Mouse (Mus musculus) subcutaneous adipose tissue, adult 2 months (tissue): ENCODE measurements around the gene Fam217b. TPM values are rescaled to one million over a fixed set of nuclear protein-coding genes. Genes with fewer than 3 reads are reported as not detected.

Experiments
- polyA plus RNA-seq: library from polyadenylated mRNA; depleted of rRNA; stranded (reverse); fragments of >200 nt; gene quantifications from 2 replicates; pipeline ENCODE4 v1.2.3, GENCODE M21; 2012; ENCODE audit warnings: low replicate concordance; rRNA removed

Fam217b gene
- 5.8 and 8.6 TPM in 2 replicates for polyA plus RNA-seq

GRCm38 (mm10) chr2:178414261-178415149 lies at the start of gene Fam217b, which contains the start of gene Ppp1r3d:
Gene Fam217b, plus strand, starts transcription at chr2:178414524.
Gene Ppp1r3d, minus strand, starts transcription at chr2:178414472.

GRCm38 (mm10) chr2:178407053-178407815 lies 7.1 kb upstream of the Fam217b start, which contains the start of gene Sycp2:
Gene Sycp2, minus strand, starts transcription at chr2:178407685.

GRCm38 (mm10) chr2:178430231-178430630 lies 15.9 kb downstream of the Fam217b start, which contains the start of gene Cdh26:
Gene Cdh26, plus strand, starts transcription at chr2:178430531.

Other genes with a start within 250 kb of the Fam217b start
- 0.04 and 0.07 TPM in 2 replicates for gene Sycp2, start 6.8 kb upstream of the Fam217b start, polyA plus RNA-seq
- 10.0 and 18.2 TPM in 2 replicates for gene Ppp1r3d, start 52 bp upstream of the Fam217b start, polyA plus RNA-seq
- gene Cdh26, start 16.0 kb downstream of the Fam217b start, polyA plus RNA-seq = 0.37 and 0.58 TPM in 2 replicates